Comparison of ENCODE assay signal across 15 mouse cellular contexts in genomic region chr17:28967021-28967610, GRCm38 (mm10). TPM values are rescaled to one million over a fixed set of nuclear protein-coding genes. Genes with fewer than 3 reads are reported as not detected.
A peak's percentile ranks its signal among the peaks of the same experiment; 100 is the strongest.
DNase-seq lines count a peak whose midpoint lies in the region; ATAC-seq and TF ChIP-seq lines count a peak whose summit lies in the region.
"Had no signal": no experiment of that assay in that cellular context is flagged by ENCODE, and none has a peak within 500 bp of the region (broad histone marks: within the 10 kb centered on the region; RNA-seq: fewer than 3 reads in every experiment).

No protein-coding gene starts in this region.

- H3K36me3 ChIP-seq in liver, postnatal 0 days (replicated peaks; ENCODE audit: insufficient read depth, low read length) = peaks cover 87% of the 10 kb centered on the region
- H3K36me3 ChIP-seq in kidney, embryonic 15.5 days = peaks cover 100% of the 10 kb centered on the region

- ATAC-seq in CD4-positive, CD25-positive, alpha-beta regulatory T cell, adult 4 months = peak; percentile 70
- ATAC-seq in liver, postnatal 0 days = peak; percentile 40
- no peak for ATAC-seq in kidney, embryonic 15.5 days (replicated peaks; ENCODE audit: low FRiP score)
- ATAC-seq: forebrain, embryonic 15.5 days; midbrain, embryonic 16.5 days had no signal

- TF ChIP-seq EP300 in liver, postnatal 0 days (IDR thresholded peaks at IDR 0.05; ENCODE audit: low read depth) = no peak

- H3K4me3 ChIP-seq in liver, postnatal 0 days (ENCODE audit: low read depth, low read length) = no peak overlapping the region
- no peak overlapping the region for H3K4me3 ChIP-seq in kidney, embryonic 15.5 days (replicated peaks)
- H3K4me3 ChIP-seq: embryonic facial prominence, embryonic 13.5 days; forebrain, embryonic 15.5 days; hindbrain, embryonic 10.5 days had no signal

- H3K4me2 ChIP-seq in liver, postnatal 0 days (ENCODE audit: low read depth, low read length) = 0 out of 2 replicates have a peak overlapping the region, but pooled peaks have one; percentile 13
- H3K4me2 ChIP-seq in kidney, embryonic 15.5 days = no peak overlapping the region
- H3K4me2 ChIP-seq: embryonic facial prominence, embryonic 13.5 days; forebrain, embryonic 15.5 days had no signal

- WGBS in liver, postnatal 0 days (ENCODE audit: insufficient replicate concordance) = 39% methylated on average over 11 of the region's 11 CpGs
- 78% methylated on average over 11 of the region's 11 CpGs for WGBS in kidney, embryonic 15.5 days

- H3K27ac ChIP-seq in liver, postnatal 0 days (ENCODE audit: low read depth) = peak overlapping the region; percentile 76
- H3K27ac ChIP-seq in kidney, embryonic 15.5 days = no peak overlapping the region
- H3K27ac ChIP-seq: embryonic facial prominence, embryonic 13.5 days; forebrain, embryonic 15.5 days; hindbrain, embryonic 10.5 days; kidney, postnatal 0 days; liver, embryonic 14.5 days had no signal

- no peaks in the 10 kb centered on the region for H3K9me3 ChIP-seq in liver, postnatal 0 days (ENCODE audit: low read length)
- no peaks in the 10 kb centered on the region for H3K9me3 ChIP-seq in kidney, embryonic 15.5 days (replicated peaks)
- H3K9me3 ChIP-seq: embryonic facial prominence, embryonic 13.5 days; forebrain, embryonic 15.5 days; hindbrain, embryonic 10.5 days had no signal

- no peak for TF ChIP-seq CTCF in liver, postnatal 0 days (IDR thresholded peaks at IDR 0.05; ENCODE audit: low read depth)

- no peak overlapping the region for H3K9ac ChIP-seq in liver, postnatal 0 days (replicated peaks)
- H3K9ac ChIP-seq in kidney, embryonic 15.5 days = no peak overlapping the region
- H3K9ac ChIP-seq: embryonic facial prominence, embryonic 13.5 days; forebrain, embryonic 15.5 days; liver, embryonic 14.5 days had no signal

- DNase-seq in B cell, adult 2 months = peak; percentile 50 to 54
- peak; percentile 46 for DNase-seq in liver, postnatal 0 days
- peak; percentile 8 for DNase-seq in spleen, adult 12 weeks (ENCODE audit: low spot score)
- DNase-seq in adrenal gland, postnatal 4 days (ENCODE audit: low spot score in 2 of 2) = no peak
- DNase-seq in adrenal gland, adult (ENCODE audit: inconsistent age in 2 of 2, low spot score in 1 of 2) = no peak
- DNase-seq: adrenal gland, postnatal 14 days; cerebellum, postnatal 10 days had no signal

- no peaks in the 10 kb centered on the region for H3K27me3 ChIP-seq in liver, postnatal 0 days (ENCODE audit: insufficient read depth, low read length)
- H3K27me3 ChIP-seq in kidney, embryonic 15.5 days = no peaks in the 10 kb centered on the region
- H3K27me3 ChIP-seq: embryonic facial prominence, embryonic 13.5 days; forebrain, embryonic 15.5 days had no signal

- H3K4me1 ChIP-seq in liver, postnatal 0 days (ENCODE audit: insufficient read depth) = peaks cover 24% of the 10 kb centered on the region
- peaks cover 1% of the 10 kb centered on the region; the same call in 1 of the 2 replicates for H3K4me1 ChIP-seq in kidney, embryonic 15.5 days
- H3K4me1 ChIP-seq: embryonic facial prominence, embryonic 13.5 days; forebrain, embryonic 15.5 days had no signal

RNA-seq across cellular contexts. Expression of gene Kctd20, which starts 15.4 kb away (rescaled TPM):
- 10 to 100 TPM; 33.3 to 62.9 TPM for polyA plus RNA-seq in CD4-positive, CD25-positive, alpha-beta regulatory T cell, adult 4 months (2017; shearing (Covaris generic))
- polyA plus RNA-seq in liver, postnatal 0 days (2015; fragmentation: Nextera tagmentation; extraction: Ambion mirVana) = 38.6 and 39.5 TPM in 2 replicates
- total RNA-seq in adrenal gland, postnatal 4 days (2021) = 10 to 100 TPM; 79.8 to 86.5 TPM
- 88.8 and 91.5 TPM in 2 replicates for polyA plus RNA-seq in kidney, embryonic 15.5 days (2015; fragmentation: Nextera tagmentation; extraction: Ambion mirVana)

RNA-seq across cellular contexts. Expression of gene Pxt1, which starts 23.5 kb away (rescaled TPM):
- not detected for polyA plus RNA-seq in CD4-positive, CD25-positive, alpha-beta regulatory T cell, adult 4 months (2017; shearing (Covaris generic))
- 0.14 and 0.29 TPM in 2 replicates for polyA plus RNA-seq in liver, postnatal 0 days (2015; fragmentation: Nextera tagmentation; extraction: Ambion mirVana)
- under 1 TPM; 0.59 to 0.67 TPM for total RNA-seq in adrenal gland, postnatal 4 days (2021)
- polyA plus RNA-seq in kidney, embryonic 15.5 days (2015; fragmentation: Nextera tagmentation; extraction: Ambion mirVana) = 0.21 TPM in 1 of 2 replicates, not detected in the other
- polyA plus RNA-seq: embryonic facial prominence, embryonic 13.5 days; forebrain, embryonic 15.5 days; kidney, postnatal 0 days; midbrain, embryonic 16.5 days had no signal

RNA-seq across cellular contexts. Expression of gene Stk38, which starts 40.7 kb away (rescaled TPM):
- polyA plus RNA-seq in CD4-positive, CD25-positive, alpha-beta regulatory T cell, adult 4 months (2017; shearing (Covaris generic)) = 100 to 1,000 TPM; 223 to 306 TPM
- polyA plus RNA-seq in liver, postnatal 0 days (2015; fragmentation: Nextera tagmentation; extraction: Ambion mirVana) = 32.6 and 34.5 TPM in 2 replicates
- total RNA-seq in adrenal gland, postnatal 4 days (2021) = 10 to 100 TPM; 90.2 to 94.9 TPM
- polyA plus RNA-seq in kidney, embryonic 15.5 days (2015; fragmentation: Nextera tagmentation; extraction: Ambion mirVana) = 98.5 and 105 TPM in 2 replicates

RNA-seq across cellular contexts. Expression of gene 4930539E08Rik, which starts 52.0 kb away (rescaled TPM):
- polyA plus RNA-seq in CD4-positive, CD25-positive, alpha-beta regulatory T cell, adult 4 months (2017; shearing (Covaris generic)) = 1 to 10 TPM; 2.0 to 3.4 TPM
- polyA plus RNA-seq in liver, postnatal 0 days (2015; fragmentation: Nextera tagmentation; extraction: Ambion mirVana) = 0.08 and 0.09 TPM in 2 replicates
- under 1 TPM; 0.11 TPM for total RNA-seq in adrenal gland, postnatal 4 days (2021)
- polyA plus RNA-seq in kidney, embryonic 15.5 days (2015; fragmentation: Nextera tagmentation; extraction: Ambion mirVana) = 0.12 and 0.23 TPM in 2 replicates
- total RNA-seq: adrenal gland, postnatal 14 days had no signal

Comparison
In these comparisons a context has a peak if more than half of its experiments do, and no peak if none do; other contexts are left out.
1. DNase-seq: peak in B cell, adult 2 months (2 of 2), liver, postnatal 0 days (single experiment) and spleen, adult 12 weeks (single experiment); none in adrenal gland, postnatal 4 days (0 of 2) and adrenal gland, adult (0 of 2).